Mouse (Mus musculus) mouse trophoblast stem cell (cell line): ENCODE data around the gene Polr2b.

ENCODE experiments used
- in situ Hi-C, 2 experiments: fragments of 300-500 bp; cut with MseI, MboI; formaldehyde crosslinking; loops; 2 replicates in 1 of 2; 3 replicates in 1 of 2; pipeline ENCODE4 v1.15.1; 2025

The Polr2b gene

GRCm38 (mm10) chr5:77362120-77362519, 52.2 kb downstream of the Polr2b start:
- in situ Hi-C loops = no loop called here

GRCm38 (mm10) chr5:77363650-77364049, 53.7 kb downstream of the Polr2b start:
- in situ Hi-C loops = no loop called here

GRCm38 (mm10) chr5:77364443-77365038, 54.6 kb downstream of the Polr2b start:
- in situ Hi-C loops = no loop called here

GRCm38 (mm10) chr5:77366313-77366712, 56.4 kb downstream of the Polr2b start:
- in situ Hi-C loops = no loop called here

GRCm38 (mm10) chr5:77367145-77367544, 57.2 kb downstream of the Polr2b start:
- in situ Hi-C loops = no loop called here

GRCm38 (mm10) chr5:77367682-77368081, 57.7 kb downstream of the Polr2b start:
- in situ Hi-C loops = no loop called here

- in situ Hi-C loops = no loop called here
Observed at GRCm38 (mm10) chr5:77368194-77368593, 58.2 kb downstream of the Polr2b start.

GRCm38 (mm10) chr5:77369394-77369793, 59.4 kb downstream of the Polr2b start:
- in situ Hi-C loops = no loop called here

GRCm38 (mm10) chr5:77370378-77370892, 60.5 kb downstream of the Polr2b start:
- in situ Hi-C loops = no loop called here

GRCm38 (mm10) chr5:77372242-77372641, 62.3 kb downstream of the Polr2b start:
- in situ Hi-C loops = no loop called here

GRCm38 (mm10) chr5:77372778-77373177, 62.8 kb downstream of the Polr2b start:
- in situ Hi-C loops = no loop called here

GRCm38 (mm10) chr5:77374945-77375344, 65.0 kb downstream of the Polr2b start:
- in situ Hi-C loops = no loop called here

- in situ Hi-C loops = no loop called here
Observed at GRCm38 (mm10) chr5:77375546-77375945, 65.6 kb downstream of the Polr2b start.

GRCm38 (mm10) chr5:77378027-77378426, 68.1 kb downstream of the Polr2b start:
- in situ Hi-C loops = no loop called here

- in situ Hi-C loops = no loop called here
Observed at GRCm38 (mm10) chr5:77379434-77380135, 69.6 kb downstream of the Polr2b start.

GRCm38 (mm10) chr5:77380321-77380901, 70.5 kb downstream of the Polr2b start:
- in situ Hi-C loops = no loop called here

GRCm38 (mm10) chr5:77381283-77381682, 71.3 kb downstream of the Polr2b start:
- in situ Hi-C loops = no loop called here

- in situ Hi-C loops = no loop called here
Observed at GRCm38 (mm10) chr5:77381686-77382085, 71.7 kb downstream of the Polr2b start.

GRCm38 (mm10) chr5:77383799-77384554, 74.0 kb downstream of the Polr2b start:
- in situ Hi-C loops = no loop called here

GRCm38 (mm10) chr5:77384724-77385123, 74.8 kb downstream of the Polr2b start:
- in situ Hi-C loops = no loop called here

- in situ Hi-C loops = no loop called here
Observed at GRCm38 (mm10) chr5:77385221-77385620, 75.3 kb downstream of the Polr2b start.
